Mouse (Mus musculus): ENCODE results near the gene Drap1.

Drap1 gene

DNA sequence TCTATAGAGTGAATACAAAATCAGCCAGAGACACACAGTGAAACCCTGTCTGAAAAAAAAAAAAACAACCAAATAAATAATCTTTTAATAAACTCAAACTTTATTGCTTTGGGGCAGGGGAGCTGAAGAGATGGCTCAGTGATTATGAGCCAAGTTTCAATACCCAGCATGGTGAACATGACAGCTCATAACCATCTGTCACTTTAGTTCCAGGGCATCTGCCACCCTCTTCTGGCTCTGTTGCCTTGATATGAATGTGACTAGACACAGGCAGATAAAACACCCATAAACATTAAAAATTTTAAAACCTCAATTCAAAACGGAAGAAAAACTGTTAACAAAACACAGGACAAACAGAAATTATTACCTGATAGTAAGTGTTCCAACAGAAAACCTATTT, 47.3 kb downstream of the Drap1 start:
- DNase-seq (ENCODE audit: low read depth), result no peak

DNA sequence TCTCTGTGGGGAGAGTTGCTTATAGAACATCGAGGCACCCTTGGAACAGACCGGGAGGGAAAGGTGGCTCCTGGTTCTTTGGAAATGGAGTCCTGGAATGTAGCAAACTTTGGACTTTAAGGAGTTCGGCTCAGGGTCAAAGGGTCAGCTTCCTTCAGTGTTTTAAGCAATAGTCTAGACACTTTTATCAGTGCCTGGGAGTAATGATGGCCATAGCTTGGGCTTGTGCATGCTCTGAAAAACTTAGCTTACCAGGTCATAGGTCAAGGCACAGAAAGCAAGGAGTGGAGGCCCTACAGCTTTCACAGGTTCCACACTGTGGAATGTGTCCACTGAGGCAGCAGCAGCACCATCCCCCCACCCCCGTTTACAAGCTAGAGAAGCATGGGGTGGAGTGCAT, 50.0 kb downstream of the Drap1 start:
- no peak for DNase-seq (ENCODE audit: low read depth)

DNA sequence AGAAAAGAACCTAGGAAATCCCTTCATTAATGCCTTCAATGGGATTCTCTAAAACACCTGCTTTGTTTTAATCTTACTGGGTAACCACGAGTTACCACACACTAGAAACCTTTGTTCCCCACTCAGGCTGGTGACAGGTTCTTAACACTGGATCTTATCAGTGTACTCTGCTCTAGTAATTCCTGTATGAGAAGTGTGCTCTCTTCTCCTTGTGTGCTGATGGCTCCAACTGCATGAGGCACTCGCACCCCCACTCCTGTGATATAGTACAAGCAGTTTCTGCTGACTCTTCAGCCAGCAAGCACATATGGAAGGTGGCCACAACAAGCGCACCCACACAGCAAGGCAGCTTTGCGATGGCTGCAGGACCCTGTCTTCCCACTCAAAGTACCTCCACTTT, 50.6 kb downstream of the Drap1 start:
- DNase-seq (ENCODE audit: low read depth), result no peak

Measured in NIH3T3 (cell line).